Mouse (Mus musculus) embryonic fibroblast, embryonic 13.5 days (primary cell): ENCODE measurements at regions not wholly inside any gene's neighbourhood (a gene's known extent, or its start where the extent isn't known, plus 50 kb on each side); places are given as distances from the start of the nearest gene placed in this dataset.

Experiments
- H3K27ac ChIP-seq: 2 replicates; pipeline ENCODE4 v1.5.1; 2012; ENCODE audit warnings: low read length, control low read depth, inconsistent platforms; ENCODE audit not compliant: insufficient read depth
- H3K4me1 ChIP-seq: 2 replicates; pipeline ENCODE4 v1.6.1; 2011; ENCODE audit warnings: low read length; ENCODE audit not compliant: control insufficient read depth, insufficient read depth
- H3K4me3 ChIP-seq: 2 replicates; pipeline ENCODE4 v1.5.1; 2011; ENCODE audit warnings: mild to moderate bottlenecking, control low read depth, low read length; ENCODE audit not compliant: insufficient read depth
- CTCF ChIP-seq: IDR thresholded peaks from 2 replicates; pipeline ENCODE4 v1.5.1; 2011; ENCODE audit warnings: mild to moderate bottlenecking, control low read depth, low read length, moderate library complexity, borderline replicate concordance; ENCODE audit not compliant: insufficient read depth
- POLR2A ChIP-seq: IDR thresholded peaks from 2 replicates; pipeline ENCODE4 v1.6.1; 2011; ENCODE audit warnings: low read depth, mild to moderate bottlenecking, control low read depth, low read length, moderate library complexity

- TF ChIP-seq CTCF (no peak), POLR2A (no peak)
- Histone ChIP-seq H3K4me1 (no peaks in the 10 kb centered on the region), H3K4me3 (no peak overlapping the region), H3K27ac (no peak overlapping the region)
Measured at GRCm38 (mm10) chr4:33686135-33686534, 238.3 kb upstream of the Cnr1 start.

DNA sequence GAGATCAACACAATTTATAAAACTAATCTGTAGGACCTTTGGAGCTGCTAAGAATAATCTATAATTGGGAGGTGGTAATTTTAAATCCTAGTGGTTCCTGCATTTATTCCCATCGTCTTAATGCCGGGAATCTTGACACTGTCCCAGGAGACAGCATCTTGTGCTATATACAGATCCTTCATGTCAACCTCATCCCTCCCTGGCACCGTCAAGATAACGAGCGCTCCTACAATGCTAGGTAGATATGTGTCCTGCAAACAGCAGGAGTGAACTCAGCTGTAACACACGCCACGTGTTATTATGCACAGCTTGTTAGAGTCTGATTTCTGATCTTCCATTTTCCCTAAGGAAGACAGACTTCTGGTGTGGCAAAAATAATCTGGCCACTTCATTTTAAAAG is 237.0 kb upstream of the Cnr1 start:
- no peak for TF ChIP-seq CTCF
- TF ChIP-seq POLR2A = no peak
- no peaks in the 10 kb centered on the region for H3K4me1 ChIP-seq
- H3K4me3 ChIP-seq = no peak overlapping the region
- H3K27ac ChIP-seq = no peak overlapping the region

- Histone ChIP-seq H3K27ac (no peak overlapping the region), H3K4me3 (no peak overlapping the region), H3K4me1 (no peaks in the 10 kb centered on the region)
- TF ChIP-seq POLR2A (no peak), CTCF (no peak)
Measured at GRCm38 (mm10) chr4:33693441-33693840, 231.0 kb upstream of the Cnr1 start.

DNA sequence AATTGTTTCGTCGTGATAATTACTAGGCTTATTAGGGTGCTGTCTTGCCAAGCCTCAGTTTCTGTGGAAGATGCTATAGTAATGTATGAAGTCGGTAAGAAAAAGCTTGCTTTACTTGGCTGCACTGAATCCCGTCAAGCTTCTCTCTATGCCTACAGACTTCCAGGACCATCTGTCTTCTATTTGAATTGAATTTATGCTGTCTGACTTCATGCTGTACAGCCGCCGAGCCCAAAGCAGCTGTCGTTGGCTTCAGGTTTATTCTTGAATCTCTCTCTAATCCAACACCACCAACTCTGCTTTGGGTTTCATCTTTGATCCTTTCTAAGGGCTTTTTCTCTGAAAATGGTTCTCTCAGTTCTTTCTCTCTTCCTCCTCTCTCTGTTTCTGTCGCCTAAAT is 227.4 kb upstream of the Cnr1 start:
- Histone ChIP-seq H3K4me1 (no peaks in the 10 kb centered on the region), H3K27ac (no peak overlapping the region), H3K4me3 (no peak overlapping the region)
- TF ChIP-seq CTCF (no peak), POLR2A (no peak)

DNA sequence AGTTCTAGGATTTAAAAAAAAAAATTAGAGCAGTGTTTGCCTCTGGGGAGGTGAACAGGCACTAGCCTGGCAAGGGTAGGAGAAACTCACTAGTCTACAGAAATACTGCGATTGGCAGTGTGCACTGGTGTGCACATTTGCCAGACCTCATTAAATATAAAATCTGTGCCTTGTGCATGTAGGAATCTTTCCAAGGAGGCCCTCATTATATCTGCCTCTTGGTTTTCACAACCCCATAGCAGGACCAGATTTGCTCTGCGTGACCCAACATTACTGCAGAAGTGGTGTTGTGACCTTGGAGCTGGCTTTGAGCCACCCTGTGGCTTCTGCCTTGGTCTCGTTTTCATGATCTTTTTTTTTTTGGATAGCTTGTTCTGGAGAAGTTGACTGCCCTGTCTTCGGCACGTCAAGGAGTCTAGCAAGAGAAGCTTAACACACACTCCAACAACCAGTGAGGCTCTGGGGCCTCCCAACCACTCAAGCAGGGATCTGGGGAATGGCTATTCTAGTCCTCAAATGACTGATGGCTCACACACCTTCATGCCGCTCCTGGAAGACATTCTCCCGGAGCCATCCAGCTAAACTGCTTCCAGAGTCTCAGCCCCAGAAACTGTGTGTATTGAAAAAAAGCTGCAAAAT is 222.2 kb upstream of the Cnr1 start:
- Histone ChIP-seq H3K27ac (no peak overlapping the region), H3K4me1 (no peaks in the 10 kb centered on the region), H3K4me3 (no peak overlapping the region)
- TF ChIP-seq POLR2A (no peak), CTCF (no peak)

GRCm38 (mm10) chr4:33705722-33706121 is 218.7 kb upstream of the Cnr1 start:
- H3K4me3 ChIP-seq = no peak overlapping the region
- TF ChIP-seq POLR2A = no peak
- no peak for TF ChIP-seq CTCF
- H3K27ac ChIP-seq = no peak overlapping the region
- no peaks in the 10 kb centered on the region for H3K4me1 ChIP-seq

DNA sequence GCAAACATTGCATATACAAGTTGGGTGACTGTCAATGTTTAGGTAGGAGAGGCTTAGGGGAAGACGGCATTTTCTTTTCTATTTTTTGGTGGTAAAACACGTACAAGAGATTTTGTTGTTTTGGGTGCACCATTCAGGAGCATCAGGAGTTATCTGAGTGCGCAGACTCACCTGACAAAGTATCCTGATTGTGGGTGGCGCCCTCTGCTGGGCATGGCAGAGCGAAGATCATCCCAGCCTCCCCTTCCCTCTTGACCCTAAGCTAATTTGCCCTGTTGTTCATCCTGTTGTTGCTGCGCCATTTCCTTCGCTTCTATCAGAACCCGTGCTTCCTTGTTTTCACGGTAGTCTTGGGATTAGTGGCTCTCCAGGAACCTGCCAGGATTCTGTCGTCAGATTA is 217.6 kb upstream of the Cnr1 start:
- no peak for TF ChIP-seq POLR2A
- TF ChIP-seq CTCF = 0 out of 2 replicates have a peak, but pooled peaks have one; percentile 8
- Histone ChIP-seq H3K4me1 (no peaks in the 10 kb centered on the region), H3K27ac (no peak overlapping the region), H3K4me3 (no peak overlapping the region)

DNA sequence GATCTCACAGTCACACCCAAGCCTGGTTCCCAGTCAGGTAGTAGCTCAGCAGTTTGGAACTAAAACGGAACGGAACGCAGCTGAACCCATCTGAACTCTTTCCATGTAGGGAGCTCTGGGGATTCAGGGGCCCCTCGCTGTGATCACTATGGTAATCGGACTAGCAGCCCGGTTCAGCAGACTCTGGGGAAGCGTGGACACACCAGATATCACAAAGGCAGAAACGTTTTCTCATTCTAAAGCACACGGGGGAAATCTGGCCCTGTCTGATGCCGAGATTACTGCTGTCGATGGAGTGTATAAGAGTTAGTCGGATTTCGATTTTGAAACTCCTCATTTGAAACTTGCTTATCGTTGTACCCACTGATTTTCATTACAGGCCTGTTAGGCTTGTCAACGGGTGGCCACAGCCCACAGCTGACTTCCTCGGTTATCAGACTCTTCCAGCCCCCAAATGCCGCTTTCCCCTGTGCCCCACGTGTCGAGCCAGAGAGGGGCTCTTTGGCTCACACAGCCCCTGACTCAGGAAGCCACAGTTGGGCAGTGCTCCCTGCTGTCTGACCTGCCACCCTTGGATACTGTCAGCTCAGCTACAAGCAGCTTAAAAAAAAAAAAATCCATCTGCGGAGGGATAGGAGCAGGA is 207.8 kb upstream of the Cnr1 start:
- no peak for TF ChIP-seq CTCF
- no peak for TF ChIP-seq POLR2A
- Histone ChIP-seq H3K4me3 (no peak overlapping the region), H3K27ac (no peak overlapping the region), H3K4me1 (no peaks in the 10 kb centered on the region)

DNA sequence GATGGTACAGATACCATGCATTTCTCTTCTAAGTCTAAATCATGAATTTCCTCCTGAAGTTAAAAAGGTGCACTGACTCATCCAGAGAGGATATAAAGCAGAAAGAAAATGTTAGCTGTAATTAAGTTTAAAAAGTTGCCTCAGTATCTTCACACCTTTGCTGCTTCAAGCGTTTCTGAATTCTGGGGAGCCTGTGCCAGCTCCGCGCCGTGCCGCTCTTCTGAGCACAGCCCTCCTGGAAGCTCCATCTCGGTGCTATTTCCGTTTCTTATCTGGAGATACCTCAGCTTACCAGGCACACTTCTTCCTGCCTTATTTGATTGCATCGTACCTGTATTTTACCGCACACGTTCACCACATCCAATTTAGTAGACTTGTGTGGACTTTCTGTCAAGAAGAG is 203.4 kb upstream of the Cnr1 start:
- no peak for TF ChIP-seq CTCF
- no peak for TF ChIP-seq POLR2A

DNA sequence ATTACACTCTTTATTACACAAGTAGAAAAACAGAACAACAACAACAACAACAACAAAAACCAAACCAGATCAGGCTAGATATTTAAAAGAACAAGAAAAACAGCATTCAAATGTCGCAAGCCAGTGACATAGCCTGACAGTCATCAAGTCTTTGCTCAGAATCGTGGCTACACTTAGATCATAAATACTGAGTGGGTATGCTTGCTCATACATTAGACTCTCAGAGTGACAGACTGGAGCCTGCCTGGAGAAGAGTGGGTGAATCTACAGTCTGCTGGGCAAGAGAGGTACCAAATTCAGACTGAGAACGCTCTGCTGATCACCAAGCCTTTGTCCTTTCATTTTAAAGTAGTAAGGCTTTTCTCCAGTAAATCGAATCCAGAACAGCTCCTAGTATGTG is 202.4 kb upstream of the Cnr1 start:
- Histone ChIP-seq H3K4me3 (no peak overlapping the region), H3K4me1 (no peaks in the 10 kb centered on the region), H3K27ac (no peak overlapping the region)
- TF ChIP-seq CTCF = no peak
- no peak for TF ChIP-seq POLR2A

More for the DNA sequence above, 203.4 kb upstream of the Cnr1 start:
- Histone ChIP-seq H3K27ac (no peak overlapping the region), H3K4me3 (no peak overlapping the region), H3K4me1 (no peaks in the 10 kb centered on the region)

GRCm38 (mm10) chr4:33731837-33732236 is 192.6 kb upstream of the Cnr1 start:
- Histone ChIP-seq H3K27ac (no peak overlapping the region), H3K4me3 (no peak overlapping the region)
- no peak for TF ChIP-seq POLR2A

More at GRCm38 (mm10) chr4:33731837-33732236, 192.6 kb upstream of the Cnr1 start:
- no peaks in the 10 kb centered on the region; the same call in 1 of the 2 replicates for H3K4me1 ChIP-seq
